Mouse (Mus musculus): ENCODE measurements around the gene Vars. TPM values are rescaled to one million over a fixed set of nuclear protein-coding genes. Genes with fewer than 3 reads are reported as not detected.
A peak's percentile ranks its signal among the peaks of the same experiment; 100 is the strongest.

Vars gene
- total and polyA plus RNA-seq, 3 experiments, result 90.3 to 280 (median 277) TPM

- peak overlapping the region; percentile 100 for H3K9ac ChIP-seq (ENCODE audit: insufficient read depth, low read depth)
Measured at GRCm38 (mm10) chr17:35004075-35004717, 3.4 kb downstream of the Vars start.

DNA sequence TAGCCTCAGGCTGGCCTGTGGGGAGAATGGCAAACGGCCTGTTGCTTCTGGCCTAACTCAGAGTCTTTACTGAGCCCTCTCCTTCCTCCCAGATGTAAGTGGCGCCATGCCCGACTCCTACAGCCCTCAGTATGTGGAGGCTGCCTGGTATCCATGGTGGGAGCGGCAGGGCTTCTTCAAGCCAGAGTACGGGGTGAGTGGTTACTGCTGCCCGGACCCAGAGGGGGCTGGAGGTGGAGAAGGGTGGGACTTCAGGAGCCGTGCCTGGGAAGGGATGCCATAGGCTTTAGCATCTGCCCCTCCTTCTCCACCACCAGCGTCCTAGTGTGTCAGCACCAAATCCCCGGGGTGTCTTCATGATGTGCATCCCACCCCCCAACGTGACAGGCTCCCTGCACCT lies 4.4 kb downstream of the Vars start:
- in situ Hi-C loops (cut with MboI; ENCODE audit: low pct_ligation_motif_present, low pct_unique_long_range_greater_than_20kb, low sequenced_read_pairs), result no loop called here
- Histone ChIP-seq H3K27me3 (replicated peaks) (no peaks in the 10 kb centered on the region), H3K4me1 (ENCODE audit: control insufficient read depth in 1 of 2, insufficient read depth in 2 of 2) (peaks cover 5 to 30% of the 10 kb centered on the region in 2 experiments; a peak in 3 of 4 replicates), H3K4me3 (replicated peaks in 1 of 3; ENCODE audit: low read depth in 2 of 3, low read length in 2 of 3, poor library complexity in 1 of 3) (peak overlapping the region; percentile 13 to 84 (median 45)), H3K36me3 (replicated peaks in 1 of 2; ENCODE audit: control insufficient read depth in 1 of 2, insufficient read depth in 1 of 2, low read length in 1 of 2) (peaks cover 43 to 60% of the 10 kb centered on the region in 2 experiments), H3K9me3 (replicated peaks; ENCODE audit: low read length) (no peaks in the 10 kb centered on the region), H3K79me2 (replicated peaks; ENCODE audit: control insufficient read depth, extremely low read depth, insufficient read depth, poor library complexity, severe bottlenecking) (peaks cover 41% of the 10 kb centered on the region), H3K27ac (ENCODE audit: insufficient read depth, low read depth) (peak overlapping the region; percentile 39), H3K9ac (ENCODE audit: insufficient read depth, low read depth) (peak overlapping the region; percentile 100; the same call in 1 of the 2 replicates), H3K4me2 (ENCODE audit: insufficient read depth, low read depth, poor library complexity, severe bottlenecking) (peak overlapping the region; percentile 88; the same call in 1 of the 2 replicates)
- DNase-seq (ENCODE audit: extremely low read depth), result no peak
- TF ChIP-seq ZKSCAN1 (IDR thresholded peaks at IDR 0.05; ENCODE audit: borderline replicate concordance, low read depth, low read length), result no peak
- TF ChIP-seq JUND (conservative IDR thresholded peaks at IDR 0.05; ENCODE audit: low read depth, low read length), result no peak
- TF ChIP-seq HCFC1 (IDR thresholded peaks at IDR 0.05; ENCODE audit: low read depth, low read length), result no peak
- dilution Hi-C loops (cut with MboI; ENCODE audit: extremely low pct_ligation_motif_present, extremely low pct_unique_long_range_greater_than_20kb, low sequenced_read_pairs), result no loop called here

More at GRCm38 (mm10) chr17:35004075-35004717, 3.4 kb downstream of the Vars start:
- TF ChIP-seq ZNF384 (IDR thresholded peaks at IDR 0.05; ENCODE audit: low read depth, low read length), result no peak
- no peak for TF ChIP-seq PAX5 (IDR thresholded peaks at IDR 0.05; ENCODE audit: low read length)
- TF ChIP-seq UBTF (IDR thresholded peaks at IDR 0.05; ENCODE audit: low read depth, low read length), result no peak
- TF ChIP-seq RCOR1 (conservative IDR thresholded peaks at IDR 0.05; ENCODE audit: low read depth, low read length), result no peak
- TF ChIP-seq MAZ (IDR thresholded peaks at IDR 0.05; ENCODE audit: low read depth, low read length), result 0 out of 2 replicates have a peak, but pooled peaks have one; percentile 5
- TF ChIP-seq USF2 (conservative IDR thresholded peaks at IDR 0.05; ENCODE audit: low read depth, low read length), result no peak
- TF ChIP-seq ELF1 (IDR thresholded peaks at IDR 0.05; ENCODE audit: low read depth, low read length), result peak; percentile 33; the same call in 1 of the 2 replicates
- no peak for TF ChIP-seq NELFE (IDR thresholded peaks at IDR 0.05; ENCODE audit: low read depth, low read length)
- TF ChIP-seq ZMIZ1 (IDR thresholded peaks at IDR 0.05; ENCODE audit: low read depth, low read length), result peak; percentile 47; the same call in 1 of the 2 replicates
- no peak for TF ChIP-seq CHD2 (IDR thresholded peaks at IDR 0.05; ENCODE audit: low read length)
- TF ChIP-seq MAX (IDR thresholded peaks at IDR 0.05; ENCODE audit: low read length), result no peak
- peak; percentile 36; the same call in 1 of the 2 replicates for TF ChIP-seq POLR2AphosphoS2 (IDR thresholded peaks at IDR 0.05; ENCODE audit: low read depth, low read length)
- TF ChIP-seq CHD1 (IDR thresholded peaks at IDR 0.05; ENCODE audit: low read depth, low read length), result peak; percentile 90; the same call in 1 of the 2 replicates
- no peak for TF ChIP-seq MEF2A (IDR thresholded peaks at IDR 0.05; ENCODE audit: borderline replicate concordance, low read depth, low read length)
- no peak for TF ChIP-seq MAFK (IDR thresholded peaks at IDR 0.05; ENCODE audit: insufficient replicate concordance, low read length)
- no peak for TF ChIP-seq GABPA (IDR thresholded peaks at IDR 0.05; ENCODE audit: insufficient replicate concordance, low read depth, low read length)
- no peak for TF ChIP-seq MYC (IDR thresholded peaks at IDR 0.05; ENCODE audit: low read depth, low read length)
- TF ChIP-seq E2F4 (IDR thresholded peaks at IDR 0.05; ENCODE audit: insufficient replicate concordance, low read depth, low read length), result no peak
- TF ChIP-seq POLR2A (IDR thresholded peaks at IDR 0.05; ENCODE audit: low read depth, low read length), result peak; percentile 23; the same call in 1 of the 2 replicates
- no peak for TF ChIP-seq BHLHE40 (IDR thresholded peaks at IDR 0.05; ENCODE audit: low read depth, low read length)
- no peak for TF ChIP-seq ZKSCAN1 (IDR thresholded peaks at IDR 0.05; ENCODE audit: borderline replicate concordance, low read depth, low read length)
- no peak for TF ChIP-seq RAD21 (IDR thresholded peaks at IDR 0.05; ENCODE audit: low read depth, low read length)
- no peak for TF ChIP-seq USF1 (IDR thresholded peaks at IDR 0.05; ENCODE audit: low read depth, low read length)
- 0 out of 2 replicates have a peak, but pooled peaks have one; percentile 11 for TF ChIP-seq HCFC1 (IDR thresholded peaks at IDR 0.05; ENCODE audit: low read depth, low read length)
- TF ChIP-seq ETS1 (conservative IDR thresholded peaks at IDR 0.05; ENCODE audit: low read depth, low read length), result no peak
- TF ChIP-seq IRF4 (IDR thresholded peaks at IDR 0.05; ENCODE audit: low read depth, low read length), result no peak
- TF ChIP-seq SMC3 (IDR thresholded peaks at IDR 0.05; ENCODE audit: low read depth, low read length), result no peak
- TF ChIP-seq NRF1 (IDR thresholded peaks at IDR 0.05; ENCODE audit: low read depth, low read length), result no peak
- TF ChIP-seq KAT2A (IDR thresholded peaks at IDR 0.05; ENCODE audit: insufficient replicate concordance, low read length), result no peak
- TF ChIP-seq TCF12 (IDR thresholded peaks at IDR 0.05; ENCODE audit: low read depth, low read length), result no peak
- no peak for TF ChIP-seq TBP (conservative IDR thresholded peaks at IDR 0.05; ENCODE audit: low read depth, low read length)
- TF ChIP-seq ZC3H11A (IDR thresholded peaks at IDR 0.05; ENCODE audit: low read depth, low read length), result no peak
- TF ChIP-seq JUND (conservative IDR thresholded peaks at IDR 0.05; ENCODE audit: low read depth, low read length), result no peak
- TF ChIP-seq SIN3A (IDR thresholded peaks at IDR 0.05; ENCODE audit: low read length), result peak; percentile 70
- TF ChIP-seq JUN (IDR thresholded peaks at IDR 0.05; ENCODE audit: insufficient read depth, low read depth, low read length), result no peak
- TF ChIP-seq EP300 (IDR thresholded peaks at IDR 0.05; ENCODE audit: low read length), result no peak
- TF ChIP-seq CTCF (conservative IDR thresholded peaks at IDR 0.05 in 1 of 2, IDR thresholded peaks at IDR 0.05 in 1 of 2; ENCODE audit: low read depth in 2 of 2, low read length in 2 of 2), result no peak
- peak; percentile 63 for TF ChIP-seq MXI1 (IDR thresholded peaks at IDR 0.05; ENCODE audit: low read depth, low read length)
- no peaks in the 10 kb centered on the region for H3K27me3 ChIP-seq (replicated peaks)
- peak overlapping the region; percentile 92 for H3K27ac ChIP-seq (ENCODE audit: insufficient read depth, low read depth)
- in situ Hi-C loops (cut with MboI; ENCODE audit: low pct_ligation_motif_present, low pct_unique_long_range_greater_than_20kb, low sequenced_read_pairs) (no loop called here), dilution Hi-C loops (cut with MboI; ENCODE audit: extremely low pct_ligation_motif_present, extremely low pct_unique_long_range_greater_than_20kb, low sequenced_read_pairs) (no loop called here)
- H3K4me1 ChIP-seq (ENCODE audit: control insufficient read depth in 1 of 2, insufficient read depth in 2 of 2), result peaks cover 8 to 30% of the 10 kb centered on the region in 2 experiments; a peak in 3 of 4 replicates
- peaks cover 42 to 57% of the 10 kb centered on the region in 2 experiments for H3K36me3 ChIP-seq (replicated peaks in 1 of 2; ENCODE audit: control insufficient read depth in 1 of 2, insufficient read depth in 1 of 2, low read length in 1 of 2)
- peaks cover 41% of the 10 kb centered on the region for H3K79me2 ChIP-seq (replicated peaks; ENCODE audit: control insufficient read depth, extremely low read depth, insufficient read depth, poor library complexity, severe bottlenecking)
- no peak for DNase-seq (ENCODE audit: extremely low read depth)
- peak overlapping the region; percentile 84 to 94 (median 86) for H3K4me3 ChIP-seq (replicated peaks in 1 of 3; ENCODE audit: low read depth in 2 of 3, low read length in 2 of 3, poor library complexity in 1 of 3)
- peak overlapping the region; percentile 88 for H3K4me2 ChIP-seq (ENCODE audit: insufficient read depth, low read depth, poor library complexity, severe bottlenecking)
- peaks cover 8% of the 10 kb centered on the region for H3K9me3 ChIP-seq (replicated peaks; ENCODE audit: low read length)
